Mouse (Mus musculus) lung, adult 2 months (tissue): ENCODE results near the gene Slc25a45. TPM values are rescaled to one million over a fixed set of nuclear protein-coding genes. Genes with fewer than 3 reads are reported as not detected.
"Not testable (repeated sequence)": the region's sequence is repeated elsewhere in the genome, so short reads cannot be mapped to it uniquely, and the experiment has no call there.

Experiments
- DNase-seq: peaks from one replicate; pipeline ENCODE4 v3.0.0; 2022
- H3K4me1 ChIP-seq: fragments of 200-500 bp; 2 replicates; pipeline ENCODE4 v1.6.1; 2011; ENCODE audit warnings: low read length; ENCODE audit not compliant: control insufficient read depth, insufficient read depth
- H3K4me3 ChIP-seq: fragments of 200-500 bp; replicated peaks from 2 replicates; pipeline ENCODE3; 2011; ENCODE audit warnings: low read depth, mild to moderate bottlenecking, control low read depth, low read length; ENCODE audit errors: extremely low read depth
- CTCF ChIP-seq: fragments of 200-500 bp; IDR thresholded peaks from 2 replicates; pipeline ENCODE4 v1.5.1; 2011; ENCODE audit warnings: mild to moderate bottlenecking, low read length, control low read depth; ENCODE audit not compliant: insufficient read depth
- POLR2A ChIP-seq: fragments of 200-500 bp; IDR thresholded peaks from 2 replicates; pipeline ENCODE4 v1.6.1; 2011; ENCODE audit warnings: low read depth, mild to moderate bottlenecking, control low read depth, low read length, borderline replicate concordance; ENCODE audit errors: extremely low read depth
- WGBS: fragments of 180-500 bp; shearing (Covaris S2); methylation state at CpG from one replicate; pipeline ENCODE4 v1.1.7; 2018; 5-methylcytosine and 5-hydroxymethylcytosine counted together
- polyA plus RNA-seq: library from polyadenylated mRNA; depleted of rRNA; stranded (reverse); fragments of >200 nt; gene quantifications from 2 replicates; pipeline ENCODE4 v1.2.3, GENCODE M21; 2012

Slc25a45 gene
- polyA plus RNA-seq, 1 experiment = 26.0 TPM

DNA sequence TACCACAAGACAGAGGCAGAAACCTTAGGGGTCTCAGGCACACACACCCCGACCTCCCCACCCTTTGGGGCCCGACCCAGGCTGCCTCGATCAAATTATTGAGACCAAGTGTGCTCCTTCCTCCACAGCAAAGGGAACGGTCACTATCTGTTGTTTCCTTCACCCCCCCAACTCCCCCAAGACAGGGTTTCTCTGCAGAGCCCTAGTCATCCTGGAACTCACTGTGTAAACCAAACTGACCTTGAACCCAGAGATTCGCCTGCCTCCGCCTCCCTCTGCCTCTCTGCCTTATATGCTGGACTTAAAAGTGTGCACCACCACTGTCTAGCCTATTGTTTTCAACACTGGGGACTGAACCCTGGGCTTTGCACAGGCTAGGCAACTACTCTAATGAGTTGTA is 5.9 kb upstream of the Slc25a45 start:
- no peak for TF ChIP-seq CTCF
- TF ChIP-seq POLR2A = no peak
- no peak overlapping the region for H3K4me3 ChIP-seq
- 28% methylated on average over 6 of the region's 6 CpGs for WGBS
- H3K4me1 ChIP-seq = peaks cover 21% of the 10 kb centered on the region
- DNase-seq = no peak

DNA sequence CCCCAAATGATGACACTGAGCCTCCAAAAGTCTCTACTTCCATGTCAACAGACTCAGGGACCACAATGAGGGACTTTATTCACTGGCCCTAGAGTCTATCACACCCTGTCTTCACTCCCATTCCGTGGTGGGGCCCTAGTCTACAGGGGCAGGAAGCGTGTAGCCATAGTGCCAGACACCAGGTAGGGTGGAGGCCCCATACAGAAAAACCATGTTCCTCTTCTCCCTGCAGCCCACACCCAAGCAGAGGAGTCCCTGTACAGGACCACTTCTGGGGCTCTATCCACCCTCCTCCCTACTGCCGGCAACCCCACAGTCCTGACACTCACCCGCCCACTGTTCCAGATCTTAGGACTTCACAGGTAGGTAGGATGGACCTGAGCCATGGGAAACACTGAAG is 5.1 kb upstream of the Slc25a45 start:
- WGBS = 67% methylated on average over 4 of the region's 4 CpGs
- TF ChIP-seq POLR2A (no peak), CTCF (no peak)
- DNase-seq = no peak
- Histone ChIP-seq H3K4me1 (peaks cover 21% of the 10 kb centered on the region), H3K4me3 (no peak overlapping the region)

DNA sequence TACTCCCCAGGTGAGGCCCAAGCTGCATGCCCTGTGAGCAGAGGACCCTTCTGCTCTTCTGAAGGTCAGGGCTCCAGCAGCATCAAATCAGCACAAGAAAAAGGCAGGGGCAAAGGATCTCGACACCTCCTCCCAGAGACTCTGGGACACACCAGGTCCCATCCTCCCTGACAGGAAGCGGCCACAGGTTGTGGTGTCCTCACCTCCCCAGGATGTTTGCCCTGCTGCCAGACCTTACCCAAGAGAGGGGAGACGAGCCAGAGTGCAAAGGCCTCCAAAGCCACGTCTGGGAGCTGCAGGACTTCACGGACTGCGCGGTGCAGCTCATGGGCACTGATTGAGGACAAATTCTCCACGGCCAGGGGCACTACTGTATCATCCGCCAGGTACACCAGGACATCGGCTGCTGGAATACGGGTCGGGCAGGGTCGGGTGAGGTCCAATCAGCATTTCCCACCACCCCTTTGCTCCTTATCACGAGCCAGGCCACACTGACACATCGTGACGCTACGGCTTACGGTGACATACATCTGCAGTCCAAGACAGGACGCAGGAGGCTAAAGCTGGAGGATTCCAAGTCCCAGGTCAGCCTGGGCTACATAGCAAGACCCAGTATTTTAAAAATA is 4.6 kb upstream of the Slc25a45 start:
- peak overlapping the region; percentile 7 for H3K4me3 ChIP-seq
- TF ChIP-seq POLR2A (no peak), CTCF (no peak)
- peaks cover 21% of the 10 kb centered on the region for H3K4me1 ChIP-seq
- 63% methylated on average over 19 of the region's 19 CpGs for WGBS
- DNase-seq = no peak

DNA sequence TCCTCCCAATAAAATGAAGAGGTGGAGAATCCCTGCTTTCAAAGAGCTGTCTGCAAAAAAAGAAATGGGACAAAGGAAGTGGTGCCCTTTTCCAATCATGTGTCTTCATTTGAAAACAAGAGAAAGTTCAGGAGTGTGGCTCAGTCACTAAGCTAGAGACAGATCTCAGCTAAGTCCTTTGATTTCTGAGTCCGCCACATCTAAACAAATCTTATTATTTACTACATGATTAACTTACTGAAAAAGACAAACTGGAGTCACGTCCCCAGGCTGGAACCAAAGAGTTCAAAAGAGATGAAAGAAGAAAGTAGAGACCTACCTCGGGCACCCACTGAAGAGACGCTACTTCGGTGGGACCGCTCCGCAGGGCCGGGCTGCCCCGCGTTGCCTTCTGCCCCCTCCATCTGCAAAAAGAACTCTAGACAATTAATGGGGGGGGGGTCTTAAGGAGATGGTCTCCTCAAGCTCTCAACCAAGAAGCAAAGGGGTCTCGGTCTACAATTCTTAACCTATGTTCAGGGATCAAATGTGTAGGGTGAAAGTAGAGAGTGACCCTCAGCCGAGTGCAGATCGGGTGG is 3.1 kb upstream of the Slc25a45 start:
- Histone ChIP-seq H3K4me1 (peaks cover 26% of the 10 kb centered on the region), H3K4me3 (peak overlapping the region; percentile 94)
- 4% methylated on average over 13 of the region's 13 CpGs for WGBS
- TF ChIP-seq CTCF (no peak), POLR2A (no peak)
- DNase-seq = no peak

DNA sequence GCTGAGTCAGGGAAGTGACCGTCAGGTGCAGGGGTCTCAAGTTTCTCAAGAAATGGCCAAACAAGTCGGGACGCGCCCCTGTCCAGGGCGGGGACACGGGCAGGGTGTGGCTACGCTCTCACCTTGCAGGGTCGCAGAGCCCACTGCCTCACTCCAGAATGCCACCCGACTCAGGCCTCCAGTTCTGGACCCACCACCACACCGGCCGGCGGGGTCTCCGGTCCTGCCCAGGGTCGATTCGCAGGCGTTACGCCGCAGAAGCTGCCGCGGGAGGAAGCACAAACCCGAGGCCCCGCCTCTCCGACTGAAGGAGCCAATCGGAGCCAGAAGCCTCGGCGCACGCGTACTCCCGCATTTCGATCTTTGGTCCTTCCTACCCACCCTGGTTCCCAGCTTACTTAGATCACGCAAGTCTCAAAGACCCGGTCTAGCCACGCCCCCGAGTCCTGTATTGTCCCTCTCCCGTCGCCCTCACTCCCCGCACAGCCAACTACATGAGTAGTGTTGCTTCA is 2.6 kb upstream of the Slc25a45 start, which contains the start of gene Frmd8:
Frmd8 (minus strand) TSS at position 306 of the 512 bp plus-strand sequence.
- Histone ChIP-seq H3K4me3 (peak within 1 kb of the TSS; percentile 94), H3K4me1 (peaks cover 26% of the 10 kb centered on the region)
- DNase-seq = peak; percentile 92
- WGBS = under 1% methylated on average over 37 of the region's 37 CpGs
- TF ChIP-seq POLR2A (peak; percentile 74; the same call in 1 of the 2 replicates), CTCF (no peak)

DNA sequence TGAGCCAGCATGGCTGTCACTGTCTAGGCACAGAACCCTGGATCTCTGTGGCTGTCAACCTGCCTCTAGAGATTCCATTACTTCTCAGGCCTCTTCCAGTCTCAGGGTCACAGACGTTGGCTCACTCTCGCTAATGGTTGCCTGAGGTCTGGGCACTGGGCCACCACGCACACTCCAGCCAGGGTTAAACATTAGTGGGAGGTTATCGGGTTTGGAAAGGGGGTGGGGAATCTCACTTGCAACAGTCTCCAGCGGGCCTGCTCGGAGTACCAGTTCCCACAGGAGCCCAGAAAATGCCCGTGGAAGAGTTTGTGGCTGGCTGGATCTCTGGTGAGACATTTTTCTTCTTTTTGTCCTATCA is 734 bp downstream of the Slc25a45 start:
- Histone ChIP-seq H3K4me3 (no peak overlapping the region), H3K4me1 (peaks cover 9% of the 10 kb centered on the region)
- TF ChIP-seq POLR2A (no peak), CTCF (no peak)
- DNase-seq = peak; percentile 60
- 14% methylated on average over 7 of the region's 7 CpGs for WGBS

DNA sequence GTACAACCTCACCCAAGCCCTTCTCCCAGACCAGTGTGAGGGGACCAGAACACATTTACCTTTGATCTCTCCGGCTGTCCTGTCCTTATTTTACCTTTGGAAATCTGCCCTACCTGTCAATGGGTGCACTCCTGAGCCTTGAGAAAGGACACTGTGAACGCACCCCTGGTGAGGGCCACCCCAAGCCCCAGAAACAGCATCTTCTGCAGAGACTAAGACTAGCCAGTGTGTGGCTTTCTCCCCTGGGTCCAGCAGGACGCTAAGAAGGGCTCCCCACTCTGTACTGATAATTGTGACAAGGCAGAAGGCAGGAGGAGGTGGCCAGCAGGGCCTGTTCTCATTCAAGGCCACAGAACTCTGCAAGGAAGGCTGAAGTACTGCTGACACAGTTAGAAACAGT is 1.3 kb downstream of the Slc25a45 start:
- TF ChIP-seq CTCF (no peak), POLR2A (no peak)
- 61% methylated on average over 3 of the region's 3 CpGs for WGBS
- DNase-seq = no peak
- H3K4me3 ChIP-seq = no peak overlapping the region
- peaks cover 9% of the 10 kb centered on the region for H3K4me1 ChIP-seq

DNA sequence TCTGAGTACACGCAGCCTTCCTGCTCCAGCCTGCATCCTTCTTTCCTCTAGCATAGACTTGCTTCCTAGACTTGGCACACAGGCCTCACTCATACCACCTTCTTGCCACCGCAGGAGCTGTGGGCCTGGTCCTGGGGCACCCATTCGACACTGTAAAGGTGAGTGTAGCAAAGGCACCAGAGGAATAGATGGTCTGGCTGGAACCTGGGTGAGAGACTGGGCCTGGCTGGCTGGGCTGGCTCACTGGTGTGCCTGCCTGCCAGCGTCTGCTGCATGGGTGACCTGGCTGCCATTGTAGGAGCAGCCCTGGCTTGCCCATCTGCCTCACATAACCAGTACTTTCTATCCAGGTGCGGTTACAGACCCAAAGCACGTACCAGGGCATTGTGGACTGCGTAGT is 2.1 kb downstream of the Slc25a45 start:
- TF ChIP-seq CTCF (no peak), POLR2A (no peak)
- Histone ChIP-seq H3K4me1 (peaks cover 5% of the 10 kb centered on the region), H3K4me3 (no peak overlapping the region)
- WGBS = 94% methylated on average over 7 of the region's 7 CpGs
- DNase-seq = no peak

DNA sequence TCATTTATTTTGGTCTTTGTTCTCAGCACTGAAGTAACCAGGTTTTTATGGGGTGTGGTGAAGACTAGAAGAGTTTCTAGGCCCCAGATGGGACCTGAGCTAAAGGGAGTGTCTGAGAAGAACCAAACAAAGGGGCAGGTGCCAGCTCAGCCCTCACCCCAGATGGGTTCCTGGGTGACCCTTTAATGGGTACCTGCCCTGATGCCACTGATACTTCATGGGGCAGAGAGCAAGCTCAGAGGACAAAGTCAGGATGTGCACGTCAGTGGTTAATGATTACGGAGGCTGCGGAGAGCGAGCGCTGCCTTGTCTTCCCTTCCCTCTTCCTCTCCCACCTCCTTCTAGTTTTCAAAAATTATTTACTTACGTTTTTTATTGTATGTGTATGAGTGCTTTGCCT is 3.5 kb downstream of the Slc25a45 start:
- no peak for TF ChIP-seq CTCF
- no peak for TF ChIP-seq POLR2A
- Histone ChIP-seq H3K4me3 (no peak overlapping the region), H3K4me1 (peaks cover 5% of the 10 kb centered on the region)
- DNase-seq = no peak
- 92% methylated on average over 6 of the region's 6 CpGs for WGBS

DNA sequence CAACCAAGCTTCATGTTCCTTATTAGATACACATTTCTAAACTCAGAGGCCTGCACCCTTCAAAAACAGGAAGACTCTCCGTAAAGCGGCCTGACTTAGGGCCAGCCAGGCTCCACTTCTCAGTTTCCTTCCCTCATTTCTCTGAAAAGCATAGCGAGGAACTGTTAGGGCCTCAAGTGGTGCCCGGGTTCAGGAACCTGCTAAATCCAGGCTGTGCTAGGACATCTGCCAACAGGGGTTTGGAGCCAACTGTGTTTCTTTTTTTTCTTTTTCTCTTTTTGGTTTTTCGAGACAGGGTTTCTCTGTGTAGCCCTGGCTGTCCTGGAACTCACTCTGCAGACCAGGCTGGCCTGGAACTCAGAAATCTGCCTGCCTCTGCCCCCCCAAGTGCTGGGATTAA is 4.5 kb downstream of the Slc25a45 start:
- not testable (repeated sequence) for DNase-seq, H3K4me1 ChIP-seq, H3K4me3 ChIP-seq
- 53% methylated on average over 5 of the region's 5 CpGs for WGBS
